8 mouse cellular contexts compared by ENCODE assay signal in the genomic region with DNA sequence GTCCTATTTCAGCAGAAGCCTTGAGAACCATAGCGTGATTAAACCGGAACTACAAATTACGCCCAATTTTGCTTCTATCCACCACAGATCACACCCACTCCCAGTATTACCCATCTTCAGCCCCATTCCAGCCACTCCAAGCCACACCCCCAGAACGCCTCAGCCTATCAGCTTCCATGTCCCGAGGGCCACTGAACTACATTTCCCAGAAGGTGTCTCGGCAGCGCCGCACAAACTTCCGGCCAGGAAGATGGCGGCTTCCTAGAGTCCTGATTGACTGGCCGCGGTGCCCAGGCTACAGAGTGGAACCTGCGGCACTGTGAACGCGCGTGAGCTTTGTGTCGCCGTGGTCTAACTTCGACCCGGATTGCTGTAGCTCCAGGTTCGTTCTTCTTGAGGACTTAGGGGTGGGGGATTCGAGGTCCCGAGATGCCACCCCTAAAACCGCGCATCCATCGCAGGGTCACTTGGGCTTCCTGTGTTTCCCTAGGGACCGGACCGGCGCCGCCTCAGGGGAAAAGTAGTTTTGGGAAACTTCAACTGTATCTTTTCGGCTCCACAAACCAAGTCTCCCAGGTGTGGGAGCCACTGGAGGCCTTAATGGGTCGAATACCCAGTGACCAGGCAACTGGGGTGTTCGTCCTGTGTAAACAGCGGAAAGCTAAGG. TPM values are rescaled to one million over a fixed set of nuclear protein-coding genes. Genes with fewer than 3 reads are reported as not detected.
A peak's percentile ranks its signal among the peaks of the same experiment; 100 is the strongest.
DNase-seq lines count a peak whose midpoint lies in the region; ATAC-seq and TF ChIP-seq lines count a peak whose summit lies in the region.

A gene (plus strand): TSS at position 223 of the 667 bp plus-strand sequence.

- H3K27ac ChIP-seq in embryonic facial prominence, embryonic 14.5 days (replicated peaks; ENCODE audit: low read depth, low read length), result peak within 1 kb of the TSS; percentile 72
- peak within 1 kb of the TSS; percentile 97 for H3K27ac ChIP-seq in heart, adult 2 months
- peak within 1 kb of the TSS; percentile 58; the same call in 1 of the 2 replicates for H3K27ac ChIP-seq in limb, embryonic 13.5 days
- peak within 1 kb of the TSS; percentile 70 for H3K27ac ChIP-seq in midbrain, embryonic 16.5 days (ENCODE audit: low read length)

- H3K36me3 ChIP-seq in embryonic facial prominence, embryonic 14.5 days (ENCODE audit: control insufficient read depth, insufficient read depth, low read length), result peaks cover 22% of the 10 kb centered on the region
- no peaks in the 10 kb centered on the region for H3K36me3 ChIP-seq in heart, adult 2 months (ENCODE audit: control insufficient read depth, insufficient read depth, low read length)
- peaks cover 21% of the 10 kb centered on the region for H3K36me3 ChIP-seq in limb, embryonic 13.5 days
- peaks cover 4% of the 10 kb centered on the region; the same call in 1 of the 2 replicates for H3K36me3 ChIP-seq in midbrain, embryonic 16.5 days (ENCODE audit: control insufficient read depth, insufficient read depth, low read length)

- intact Hi-C loops in heart, adult 2 months (cut with DNase I), result loop anchor here (5.0 kb wide), 1 partner anchor 824 kb away; no protein-coding TSS in a partner anchor

- H3K79me2 ChIP-seq in heart, adult 2 months (replicated peaks; ENCODE audit: control insufficient read depth, insufficient read depth, low read length), result no peaks in the 10 kb centered on the region; the same call in 1 of the 2 replicates

- ATAC-seq in embryonic facial prominence, embryonic 14.5 days (ENCODE audit: low read depth), result peak; percentile 98
- peak; percentile 96 for ATAC-seq in limb, embryonic 13.5 days (ENCODE audit: low FRiP score, low read depth)
- ATAC-seq in midbrain, embryonic 16.5 days, result peak; percentile 98

- no peaks in the 10 kb centered on the region for H3K27me3 ChIP-seq in embryonic facial prominence, embryonic 14.5 days (replicated peaks; ENCODE audit: control insufficient read depth, insufficient read depth, low read length)
- no peaks in the 10 kb centered on the region for H3K27me3 ChIP-seq in heart, adult 2 months (ENCODE audit: control insufficient read depth, insufficient read depth, low read length)
- H3K27me3 ChIP-seq in limb, embryonic 13.5 days, result no peaks in the 10 kb centered on the region
- H3K27me3 ChIP-seq in midbrain, embryonic 16.5 days (ENCODE audit: control insufficient read depth, insufficient read depth, low read depth, low read length), result no peaks in the 10 kb centered on the region

- H3K4me1 ChIP-seq in embryonic facial prominence, embryonic 14.5 days (ENCODE audit: control insufficient read depth, insufficient read depth, low read length), result peaks cover 9% of the 10 kb centered on the region; the same call in 1 of the 2 replicates
- peaks cover 3% of the 10 kb centered on the region for H3K4me1 ChIP-seq in heart, adult 2 months (ENCODE audit: control insufficient read depth, insufficient read depth, low read length)
- peaks cover 12% of the 10 kb centered on the region for H3K4me1 ChIP-seq in limb, embryonic 13.5 days
- H3K4me1 ChIP-seq in midbrain, embryonic 16.5 days (ENCODE audit: control insufficient read depth, insufficient read depth, low read length), result peaks cover 10% of the 10 kb centered on the region

- peak within 1 kb of the TSS; percentile 74 for H3K9ac ChIP-seq in embryonic facial prominence, embryonic 14.5 days (ENCODE audit: low read depth, low read length)
- H3K9ac ChIP-seq in heart, adult 2 months (ENCODE audit: low read depth, low read length), result peak within 1 kb of the TSS; percentile 75
- peak within 1 kb of the TSS; percentile 81 for H3K9ac ChIP-seq in limb, embryonic 13.5 days
- peak within 1 kb of the TSS; percentile 80 for H3K9ac ChIP-seq in midbrain, embryonic 16.5 days (ENCODE audit: low read depth, low read length)

- no peaks in the 10 kb centered on the region for H3K9me3 ChIP-seq in embryonic facial prominence, embryonic 14.5 days (ENCODE audit: control insufficient read depth, low read length)
- H3K9me3 ChIP-seq in limb, embryonic 13.5 days, result no peaks in the 10 kb centered on the region
- no peaks in the 10 kb centered on the region for H3K9me3 ChIP-seq in midbrain, embryonic 16.5 days (replicated peaks; ENCODE audit: control insufficient read depth, low read length, poor library complexity, severe bottlenecking)

- H3K4me3 ChIP-seq in embryonic facial prominence, embryonic 14.5 days (ENCODE audit: low read depth, low read length), result peak within 1 kb of the TSS; percentile 64
- H3K4me3 ChIP-seq in heart, adult 2 months, result peak within 1 kb of the TSS; percentile 81
- peak within 1 kb of the TSS; percentile 85 for H3K4me3 ChIP-seq in limb, embryonic 13.5 days
- peak within 1 kb of the TSS; percentile 72 for H3K4me3 ChIP-seq in midbrain, embryonic 16.5 days (ENCODE audit: low read depth, low read length)

- peak within 1 kb of the TSS; percentile 80 for H3K4me2 ChIP-seq in embryonic facial prominence, embryonic 14.5 days (ENCODE audit: low read depth, low read length)
- peak within 1 kb of the TSS; percentile 84 for H3K4me2 ChIP-seq in limb, embryonic 13.5 days (replicated peaks)
- H3K4me2 ChIP-seq in midbrain, embryonic 16.5 days (ENCODE audit: low read length), result peak within 1 kb of the TSS; percentile 97

- WGBS in embryonic facial prominence, embryonic 14.5 days, result under 1% methylated on average over 34 of the region's 34 CpGs
- WGBS in heart, adult 2 months, result under 1% methylated on average over 34 of the region's 34 CpGs
- 1% methylated on average over 34 of the region's 34 CpGs for WGBS in limb, embryonic 13.5 days
- WGBS in midbrain, embryonic 16.5 days, result under 1% methylated on average over 34 of the region's 34 CpGs

- no peak for TF ChIP-seq CTCF in heart, adult 2 months (IDR thresholded peaks at IDR 0.05)

- peak; percentile 70 for TF ChIP-seq POLR2A in heart, adult 2 months (IDR thresholded peaks at IDR 0.05; ENCODE audit: insufficient read depth, low read depth, low read length)

- peak; percentile 11 for TF ChIP-seq EP300 in heart, adult 2 months (IDR thresholded peaks at IDR 0.05; ENCODE audit: insufficient read depth, low read depth, low read length)

- DNase-seq in 416B (ENCODE audit: low read depth), result peak; percentile 100
- peak in 1 of 2 experiments; percentile 84 for DNase-seq in adrenal gland, postnatal 4 days (ENCODE audit: low spot score in 2 of 2)
- peak; percentile 99 for DNase-seq in embryonic facial prominence, embryonic 14.5 days (ENCODE audit: low spot score)
- DNase-seq in heart, adult 2 months, result peak; percentile 90 to 95
- DNase-seq in kidney, adult 8-10 months, result peak; percentile 96 to 98
- DNase-seq in spleen, postnatal 10 days (ENCODE audit: low spot score in 2 of 2), result peak; percentile 79 to 93

RNA-seq across cellular contexts. Expression of the gene that starts here (rescaled TPM):
- total RNA-seq in adrenal gland, postnatal 4 days (2021), result 100 to 1,000 TPM; 108 to 109 TPM
- 79.6 and 85.2 TPM in 2 replicates for polyA plus RNA-seq in embryonic facial prominence, embryonic 14.5 days (2014; fragmentation: Nextera tagmentation; extraction: Ambion mirVana)
- total RNA-seq in heart, adult 2 months (2021), result 10 to 100 TPM; 62.8 to 70.2 TPM
- 88.7 and 91.3 TPM in 2 replicates for polyA plus RNA-seq in heart, adult 2 months (2012; rRNA removed)
- polyA plus RNA-seq in limb, embryonic 13.5 days (2015; fragmentation: Nextera tagmentation; extraction: Ambion mirVana), result 93.1 and 99.7 TPM in 2 replicates
- 89.8 and 91.0 TPM in 2 replicates for polyA plus RNA-seq in midbrain, embryonic 16.5 days (2015; fragmentation: Nextera tagmentation; extraction: Ambion mirVana)
